Mouse (Mus musculus) kidney, postnatal 14 days (tissue): ENCODE data around the gene Oog1.
"Not testable (repeated sequence)": the region's sequence is repeated elsewhere in the genome, so short reads cannot be mapped to it uniquely, and the experiment has no call there.

Experiments used
- DNase-seq: peaks from one replicate; pipeline ENCODE4 v3.0.0; 2022; ENCODE audit warnings: mixed read lengths

Gene Oog1

GRCm38 (mm10) chr12:87602388-87602787 is at the start of gene Oog1:
Oog1 (plus strand) TSS chr12:87602688.
- not testable (repeated sequence) for DNase-seq

GRCm38 (mm10) chr12:87601388-87601787 is 1.1 kb upstream of the Oog1 start:
- not testable (repeated sequence) for DNase-seq

GRCm38 (mm10) chr12:87618569-87618968 is 16.1 kb downstream of the Oog1 start, which contains the start of gene Gm4027:
Gm4027 (plus strand) TSS chr12:87618869.
- not testable (repeated sequence) for DNase-seq

GRCm38 (mm10) chr12:87644520-87644919 is 42.0 kb downstream of the Oog1 start, which contains the start of gene Gm16381:
Gm16381 (minus strand) TSS chr12:87644620.
- not testable (repeated sequence) for DNase-seq

GRCm38 (mm10) chr12:87652916-87653703 is 50.6 kb downstream of the Oog1 start:
- not testable (repeated sequence) for DNase-seq
